Mouse (Mus musculus) heart, embryonic 14.5 days (tissue): ENCODE data around the gene Zfp418. TPM values are rescaled to one million over a fixed set of nuclear protein-coding genes. Genes with fewer than 3 reads are reported as not detected.
"Not testable (repeated sequence)": the region's sequence is repeated elsewhere in the genome, so short reads cannot be mapped to it uniquely, and the experiment has no call there.

Source experiments
- ATAC-seq: fragments of 200-750 bp; cut with Nextera tagmentation; 2 replicates; pipeline ENCODE4 v1.8.0; 2017; ENCODE audit warnings: low read depth, moderate TSS enrichment; ENCODE audit not compliant: insufficient number of reproducible peaks, insufficient read depth, low FRiP score
- H3K27ac ChIP-seq, 2 experiments: fragments of 200-500 bp in 1 of 2; fragments of 300-500 bp in 1 of 2; sonication (generic) in 1 of 2; replicated peaks in 1 of 2; 2 replicates each; pipeline ENCODE4 v1.5.1; 2012 to 2014; ENCODE audit warnings: low read depth in 2 of 2, low read length in 2 of 2, control low read depth in 1 of 2, mild to moderate bottlenecking in 1 of 2, mixed read lengths in 1 of 2; ENCODE audit not compliant: control insufficient read depth in 1 of 2, insufficient read depth in 1 of 2
- H3K27me3 ChIP-seq: fragments of 300-500 bp; sonication (generic); 2 replicates; pipeline ENCODE4 v1.6.1; 2014; ENCODE audit warnings: mild to moderate bottlenecking, low read length, control low read depth; ENCODE audit not compliant: control insufficient read depth, insufficient read depth
- H3K36me3 ChIP-seq: fragments of 300-500 bp; sonication (generic); 2 replicates; pipeline ENCODE4 v1.6.1; 2014; ENCODE audit warnings: mild to moderate bottlenecking, control low read depth, low read length, mixed read lengths; ENCODE audit not compliant: control insufficient read depth, insufficient read depth
- H3K4me1 ChIP-seq, 2 experiments: fragments of 200-500 bp in 1 of 2; fragments of 300-500 bp in 1 of 2; sonication (generic) in 1 of 2; 2 replicates each; pipeline ENCODE4 v1.6.1; 2012 to 2014; ENCODE audit warnings: low read length in 2 of 2, control low read depth in 1 of 2, mixed read lengths in 1 of 2; ENCODE audit not compliant: control insufficient read depth in 2 of 2, insufficient read depth in 2 of 2
- H3K4me2 ChIP-seq: fragments of 300-500 bp; sonication (generic); 2 replicates; pipeline ENCODE4 v1.6.1; 2014; ENCODE audit warnings: mild to moderate bottlenecking, low read length
- H3K4me3 ChIP-seq, 2 experiments: fragments of 200-500 bp in 1 of 2; fragments of 300-500 bp in 1 of 2; sonication (generic) in 1 of 2; 2 replicates each; pipeline ENCODE4 v1.5.1; 2012 to 2014; ENCODE audit warnings: low read length in 2 of 2, mild to moderate bottlenecking in 2 of 2, control low read depth in 1 of 2, low read depth in 1 of 2, moderate library complexity in 1 of 2; ENCODE audit not compliant: control insufficient read depth in 1 of 2, insufficient read depth in 1 of 2
- H3K9ac ChIP-seq: fragments of 300-500 bp; sonication (generic); 2 replicates; pipeline ENCODE4 v1.6.1; 2014; ENCODE audit warnings: mild to moderate bottlenecking, low read length
- H3K9me3 ChIP-seq: fragments of 300-500 bp; sonication (generic); 2 replicates; pipeline ENCODE4 v1.6.1; 2016; ENCODE audit warnings: low read length, control low read depth; ENCODE audit not compliant: control insufficient read depth
- WGBS: fragments of 180-500 bp; shearing (Covaris S2); extraction: QIAGEN DNeasy Blood & Tissue Kit; methylation state at CpG from one replicate; pipeline ENCODE4 v1.1.7; 2014; 5-methylcytosine and 5-hydroxymethylcytosine counted together
- polyA plus RNA-seq: library from polyadenylated mRNA; unstranded; fragments of >200 nt; fragmentation: Nextera tagmentation; extraction: Ambion mirVana; gene quantifications from 2 replicates; pipeline ENCODE4 v1.2.1, GENCODE M21; 2014

Zfp418 gene
- 1.2 and 1.6 TPM in 2 replicates for polyA plus RNA-seq

DNA sequence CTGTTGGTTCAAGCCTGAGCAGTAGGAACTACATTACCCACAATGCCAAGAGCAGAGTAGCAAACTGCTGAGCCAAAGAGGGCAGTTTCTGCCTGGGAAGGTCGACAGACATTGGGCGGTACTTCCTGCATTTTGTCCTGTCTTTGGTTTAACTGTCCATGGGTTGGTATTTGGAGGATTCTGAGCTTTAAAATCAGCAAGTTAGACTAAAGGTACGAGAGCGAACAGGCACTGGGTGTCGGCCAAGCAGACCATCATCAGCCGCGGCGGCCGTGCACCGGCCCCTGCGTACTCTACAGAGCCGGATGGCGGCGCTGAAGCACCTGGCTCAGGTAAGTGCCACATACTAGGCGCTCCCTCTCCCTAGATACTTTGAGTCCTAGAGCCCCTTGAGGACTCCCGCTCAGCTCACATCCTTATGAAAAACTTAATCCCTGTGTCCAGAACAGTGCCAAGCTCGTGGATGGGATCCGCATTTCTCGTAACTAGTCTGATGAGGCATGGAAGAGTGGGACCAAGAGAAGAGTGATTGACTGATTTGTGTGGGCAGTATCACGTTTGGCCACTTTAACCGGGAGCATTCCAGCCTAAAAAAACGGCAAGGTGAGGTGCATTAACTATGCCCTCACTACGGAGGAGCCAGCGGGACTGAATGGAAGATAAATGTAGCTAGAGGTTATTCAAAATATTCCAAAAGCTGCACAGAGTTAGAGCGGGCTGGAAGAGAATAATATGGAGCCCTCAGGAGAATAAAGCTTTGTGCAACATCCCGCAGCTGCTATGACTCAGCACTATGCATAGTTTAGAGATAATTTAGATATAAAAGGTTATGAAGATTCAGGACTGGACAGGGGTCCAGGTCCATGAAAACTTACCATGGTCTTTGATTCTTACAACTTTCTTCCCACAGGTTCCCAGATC lies at the start of gene Zfp418:
Zfp418 (plus strand) TSS at position 104 of the 921 bp plus-strand sequence.
- 0 out of 4 replicates have a peak within 1 kb of the TSS, but pooled peaks of 1 of the 2 experiments have one; percentile 34 for H3K27ac ChIP-seq
- H3K4me2 ChIP-seq = peak within 1 kb of the TSS; percentile 78
- no peaks in the 10 kb centered on the region for H3K9me3 ChIP-seq
- peaks cover 0 to 5% of the 10 kb centered on the region in 2 experiments; a peak in 3 of 4 replicates for H3K4me1 ChIP-seq
- no peaks in the 10 kb centered on the region for H3K27me3 ChIP-seq
- peak; percentile 77; the same call in 1 of the 2 replicates for ATAC-seq
- peak within 1 kb of the TSS; percentile 62 to 98 for H3K4me3 ChIP-seq
- WGBS = 1% methylated on average over 26 of the region's 26 CpGs
- H3K36me3 ChIP-seq = peaks cover 12% of the 10 kb centered on the region
- H3K9ac ChIP-seq = peak within 1 kb of the TSS; percentile 77

DNA sequence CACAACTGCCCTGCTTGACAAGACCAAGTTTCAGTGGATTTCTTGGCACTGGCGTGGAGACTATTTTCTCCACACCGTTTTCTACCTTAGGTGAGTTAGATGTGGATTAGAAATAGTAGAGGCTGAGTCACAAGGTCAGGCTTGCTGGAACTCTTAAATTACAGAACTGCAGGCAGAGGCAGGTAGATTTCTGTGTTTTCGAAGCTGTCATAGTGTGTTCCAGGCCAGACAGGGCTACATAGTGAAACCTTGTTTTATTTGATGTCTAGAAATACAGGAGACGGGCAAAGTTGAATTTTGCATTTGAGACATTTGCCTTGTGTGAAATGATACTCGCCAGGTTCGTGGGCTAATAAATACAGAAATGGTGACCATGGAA lies 49.5 kb upstream of the Zfp418 start:
- no peak overlapping the region for H3K9ac ChIP-seq
- no peak for ATAC-seq
- no peaks in the 10 kb centered on the region for H3K9me3 ChIP-seq
- H3K4me1 ChIP-seq = peaks cover 0 to 8% of the 10 kb centered on the region in 2 experiments; a peak in 2 of 4 replicates
- 54% methylated on average over 6 of the region's 6 CpGs for WGBS
- no peaks in the 10 kb centered on the region for H3K27me3 ChIP-seq
- peaks cover 24% of the 10 kb centered on the region for H3K36me3 ChIP-seq
- peak overlapping the region; percentile 69 for H3K4me2 ChIP-seq
- peak overlapping the region; percentile 61 to 73 for H3K4me3 ChIP-seq
- H3K27ac ChIP-seq = no peak overlapping the region

DNA sequence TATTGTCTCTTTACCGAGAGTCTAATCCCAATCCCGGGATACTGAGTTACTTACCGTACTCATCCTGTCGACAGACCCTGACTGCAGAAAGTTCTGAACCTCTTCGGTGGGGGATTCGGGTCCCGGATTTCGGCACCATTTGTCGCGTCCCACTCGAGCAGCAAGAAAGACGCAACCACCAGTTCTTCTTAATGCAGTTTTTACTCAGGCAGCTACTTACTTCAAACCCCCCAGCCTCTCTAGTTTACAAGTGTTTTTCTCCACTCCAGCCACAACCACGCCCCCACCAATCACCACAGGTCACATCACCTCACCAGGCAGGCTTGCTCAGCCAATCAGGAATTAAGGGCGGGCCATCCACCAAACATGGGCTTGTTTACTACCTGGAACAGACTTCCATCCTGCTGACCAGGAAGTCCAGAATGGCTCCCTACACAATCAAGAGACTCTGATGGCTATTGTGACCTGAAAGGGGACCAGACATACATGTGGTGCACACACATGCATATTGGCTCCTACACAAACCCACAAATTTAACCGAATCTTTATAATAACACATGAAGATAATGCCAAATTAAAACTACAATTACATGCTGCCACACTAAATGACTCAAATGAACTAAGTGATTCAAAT lies 40.5 kb upstream of the Zfp418 start:
- H3K4me3 ChIP-seq, H3K4me2 ChIP-seq, H3K4me1 ChIP-seq, H3K9me3 ChIP-seq, H3K27ac ChIP-seq, H3K36me3 ChIP-seq, H3K27me3 ChIP-seq, H3K9ac ChIP-seq, ATAC-seq: not testable (repeated sequence)
- 88% methylated on average over 14 of the region's 15 CpGs for WGBS

DNA sequence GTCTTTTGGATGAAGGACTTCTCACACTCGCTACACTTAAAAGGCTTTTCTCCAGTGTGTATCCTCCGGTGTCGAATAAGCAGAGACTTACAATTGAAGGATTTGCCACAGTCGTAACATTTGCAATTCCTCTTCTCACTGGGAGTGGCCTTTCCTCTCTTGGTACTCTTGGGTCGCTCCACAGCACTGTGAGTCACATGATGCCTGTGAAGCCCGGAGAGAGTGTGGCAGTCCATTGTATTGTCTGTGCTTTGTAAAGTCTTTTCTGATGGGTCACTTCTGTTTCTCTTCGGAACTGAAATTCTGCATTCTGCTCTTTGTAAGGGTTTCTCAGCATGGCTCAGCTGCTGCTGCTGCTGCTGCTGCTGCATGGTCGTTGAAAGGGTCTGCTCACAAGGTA lies 38.4 kb upstream of the Zfp418 start:
- no peak overlapping the region for H3K4me2 ChIP-seq
- H3K4me1 ChIP-seq = no peaks in the 10 kb centered on the region
- H3K36me3 ChIP-seq = no peaks in the 10 kb centered on the region
- no peak for ATAC-seq
- no peak overlapping the region for H3K27ac ChIP-seq
- H3K4me3 ChIP-seq = no peak overlapping the region
- 75% methylated on average over 8 of the region's 8 CpGs for WGBS
- H3K9ac ChIP-seq = no peak overlapping the region
- no peaks in the 10 kb centered on the region for H3K9me3 ChIP-seq
- H3K27me3 ChIP-seq = no peaks in the 10 kb centered on the region

DNA sequence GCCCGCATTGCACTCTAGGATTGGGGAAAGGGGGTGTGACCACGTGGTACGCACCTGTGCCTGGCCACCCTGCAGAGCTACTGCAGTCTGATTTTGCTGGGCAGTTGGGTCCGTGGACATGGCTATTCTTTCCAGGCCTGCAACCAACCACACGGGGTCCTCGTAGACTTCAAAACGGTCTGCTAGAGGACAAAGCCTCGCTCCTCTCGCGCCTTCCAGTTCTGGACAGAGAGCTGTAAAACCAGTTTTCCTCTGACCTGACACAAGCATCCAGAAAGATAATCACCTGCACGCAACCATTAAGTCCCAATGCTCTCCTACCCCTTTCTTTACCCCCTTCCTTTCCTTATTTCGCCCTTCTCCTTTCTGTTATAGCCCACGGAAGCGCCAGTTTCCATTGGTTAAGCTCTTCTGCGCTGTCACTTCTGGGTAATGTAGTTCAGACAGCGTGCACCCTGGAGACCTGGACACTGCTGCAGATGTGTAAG lies 34.7 kb upstream of the Zfp418 start, which contains the start of gene Zfp773:
Zfp773 (minus strand) TSS at position 377 of the 488 bp plus-strand sequence.
- no peaks in the 10 kb centered on the region for H3K27me3 ChIP-seq
- H3K9ac ChIP-seq = peak within 1 kb of the TSS; percentile 64
- WGBS = 3% methylated on average over 16 of the region's 16 CpGs
- ATAC-seq = peak; percentile 89
- peak within 1 kb of the TSS; percentile 44 to 63 for H3K4me3 ChIP-seq
- H3K27ac ChIP-seq = no peak within 1 kb of the TSS
- H3K4me2 ChIP-seq = peak within 1 kb of the TSS; percentile 56
- no peaks in the 10 kb centered on the region for H3K9me3 ChIP-seq
- H3K4me1 ChIP-seq = no peaks in the 10 kb centered on the region
- H3K36me3 ChIP-seq = no peaks in the 10 kb centered on the region

DNA sequence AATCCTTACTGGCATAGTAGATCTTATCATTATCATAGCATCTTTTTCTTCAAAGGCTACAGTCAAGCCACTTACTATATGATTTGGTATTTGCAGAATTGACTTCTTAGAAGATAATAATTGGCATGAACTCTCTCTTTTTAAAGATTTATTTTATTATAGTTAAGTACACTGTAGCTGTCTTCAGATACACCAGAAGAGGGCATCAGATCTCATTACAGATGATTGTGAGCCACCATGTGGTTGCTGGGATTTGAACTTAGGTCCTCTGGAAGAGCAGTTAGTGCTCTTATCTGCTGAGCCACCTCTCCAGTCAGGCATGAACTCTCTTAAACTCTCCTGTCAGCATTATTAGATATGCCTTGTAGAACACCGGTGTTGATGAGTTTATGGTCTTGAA lies 26.9 kb upstream of the Zfp418 start:
- H3K4me3 ChIP-seq = no peak overlapping the region
- H3K27ac ChIP-seq = no peak overlapping the region
- ATAC-seq = no peak
- no peaks in the 10 kb centered on the region for H3K27me3 ChIP-seq
- 92% methylated on average over 1 of the region's 1 CpGs for WGBS
- no peak overlapping the region for H3K4me2 ChIP-seq
- no peak overlapping the region for H3K9ac ChIP-seq
- no peaks in the 10 kb centered on the region for H3K36me3 ChIP-seq
- 0 out of 2 replicates have a peak, but pooled peaks cover 4% of the 10 kb centered on the region for H3K9me3 ChIP-seq
- H3K4me1 ChIP-seq = no peaks in the 10 kb centered on the region

DNA sequence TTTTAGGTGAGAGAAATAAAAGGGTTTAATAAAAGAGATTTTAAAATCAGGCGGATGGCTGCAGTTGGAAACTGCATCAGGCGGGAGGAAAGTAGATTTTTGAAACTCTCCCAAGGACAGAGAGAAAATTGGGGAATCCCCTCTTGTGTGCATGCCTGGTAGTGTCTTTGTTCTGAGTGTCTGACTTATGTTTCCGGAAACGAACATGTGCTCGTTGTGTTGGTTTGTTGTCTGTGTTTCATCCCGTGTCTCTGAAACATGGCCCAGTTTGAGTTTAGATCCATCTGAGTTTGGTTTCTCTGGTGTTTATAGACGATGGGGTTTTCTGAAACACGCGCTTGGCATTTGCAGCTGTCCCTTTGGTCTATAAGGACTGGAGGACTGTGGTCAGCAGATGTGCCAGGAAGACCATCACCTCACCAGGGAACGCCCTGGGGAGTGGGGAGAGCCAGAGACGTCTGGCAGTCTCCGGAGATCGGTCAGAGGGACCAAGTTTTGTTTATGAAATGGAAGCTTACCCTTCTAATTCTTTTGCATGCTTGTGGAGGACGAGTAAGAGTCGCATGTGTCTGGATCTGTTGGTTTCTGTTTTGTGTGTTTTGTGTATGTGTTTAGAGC lies 25.0 kb upstream of the Zfp418 start:
- Histone ChIP-seq H3K4me3 (no peak overlapping the region), H3K27me3 (no peaks in the 10 kb centered on the region), H3K27ac (no peak overlapping the region), H3K4me1 (no peaks in the 10 kb centered on the region), H3K4me2 (no peak overlapping the region), H3K9me3 (0 out of 2 replicates have a peak, but pooled peaks cover 4% of the 10 kb centered on the region), H3K36me3 (no peaks in the 10 kb centered on the region), H3K9ac (no peak overlapping the region)
- 82% methylated on average over 15 of the region's 15 CpGs for WGBS
- ATAC-seq = no peak
